Mouse (Mus musculus) liver, embryonic 14.5 days (tissue): ENCODE results near the gene 4931406C07Rik. TPM values are rescaled to one million over a fixed set of nuclear protein-coding genes. Genes with fewer than 3 reads are reported as not detected.

Experiments used
- ATAC-seq: fragments of 200-750 bp; cut with Nextera tagmentation; 2 replicates; pipeline ENCODE4 v1.8.0; 2017; ENCODE audit warnings: moderate number of reproducible peaks, mild to moderate bottlenecking, moderate library complexity; ENCODE audit not compliant: insufficient read depth
- DNase-seq, 3 experiments: peaks; one replicate each; pipeline ENCODE4 v3.0.0-alpha.2; 2012 to 2013; ENCODE audit warnings: low read depth in 3 of 3, low spot score in 3 of 3
- H3K27ac ChIP-seq: fragments of 300-500 bp; sonication (generic); 2 replicates; pipeline ENCODE4 v1.5.1; 2014; ENCODE audit warnings: moderate library complexity, mild to moderate bottlenecking, control low read depth, inconsistent platforms
- H3K27me3 ChIP-seq: fragments of 300-500 bp; sonication (generic); 2 replicates; pipeline ENCODE4 v1.6.1; 2014; ENCODE audit warnings: mild to moderate bottlenecking, low read length, moderate library complexity; ENCODE audit not compliant: control insufficient read depth, insufficient read depth
- H3K36me3 ChIP-seq: fragments of 300-500 bp; sonication (generic); replicated peaks from 2 replicates; pipeline ENCODE4 v1.6.1; 2014; ENCODE audit warnings: low read depth; ENCODE audit not compliant: control insufficient read depth, insufficient read depth
- H3K4me1 ChIP-seq, 2 experiments: fragments of 200-500 bp in 1 of 2; fragments of 300-500 bp in 1 of 2; sonication (generic) in 1 of 2; replicated peaks; 2 replicates each; pipeline ENCODE4 v1.6.1; 2012 to 2014; ENCODE audit warnings: antibody characterized with exemption in 1 of 2, inconsistent platforms in 1 of 2, low read length in 1 of 2; ENCODE audit not compliant: control insufficient read depth in 2 of 2, insufficient read depth in 2 of 2
- H3K4me2 ChIP-seq: fragments of 300-500 bp; sonication (generic); 2 replicates; pipeline ENCODE4 v1.6.1; 2014; ENCODE audit warnings: low read depth, mild to moderate bottlenecking, control low read depth, moderate library complexity
- H3K4me3 ChIP-seq, 2 experiments: fragments of 200-500 bp in 1 of 2; fragments of 300-500 bp in 1 of 2; sonication (generic) in 1 of 2; 2 replicates each; pipeline ENCODE4 v1.5.1; 2012 to 2014; ENCODE audit warnings: low read depth in 2 of 2, low read length in 2 of 2, mild to moderate bottlenecking in 2 of 2, control low read depth in 1 of 2, inconsistent platforms in 1 of 2, moderate library complexity in 1 of 2; ENCODE audit not compliant: insufficient read depth in 1 of 2
- H3K9ac ChIP-seq: fragments of 300-500 bp; sonication (generic); replicated peaks from 2 replicates; pipeline ENCODE4 v1.6.1; 2014; ENCODE audit warnings: mild to moderate bottlenecking, control low read depth, moderate library complexity
- H3K9me3 ChIP-seq: fragments of 300-500 bp; sonication (generic); 2 replicates; pipeline ENCODE4 v1.6.1; 2016; ENCODE audit warnings: low read length, mixed read lengths; ENCODE audit not compliant: control insufficient read depth
- CTCF ChIP-seq: IDR thresholded peaks from 2 replicates; pipeline ENCODE4 v1.5.1; 2016; ENCODE audit warnings: antibody characterized with exemption, low read depth, control low read depth
- EP300 ChIP-seq: IDR thresholded peaks from 2 replicates; pipeline ENCODE4 v1.6.1; 2016; ENCODE audit warnings: antibody characterized with exemption, low read depth
- WGBS: fragments of 180-500 bp; shearing (Covaris S2); extraction: QIAGEN DNeasy Blood & Tissue Kit; methylation state at CpG from one replicate; pipeline ENCODE4 v1.1.7; 2014; ENCODE audit not compliant: insufficient replicate concordance; 5-methylcytosine and 5-hydroxymethylcytosine counted together
- microRNA-seq: library from miRNA; unstranded; fragments of <30 nt; microRNA quantifications from one replicate; pipeline ENCODE4, GENCODE M21; 2016
- polyA plus RNA-seq, 2 experiments: library from polyadenylated mRNA; depleted of rRNA in 1 of 2; stranded (reverse) in 1 of 2; unstranded in 1 of 2; fragments of >200 nt; fragmentation: Nextera tagmentation in 1 of 2; extraction: Ambion mirVana in 1 of 2; gene quantifications; 2 replicates each; pipeline versions ENCODE4 v1.2.1 to v1.2.3; 2012 to 2014

Gene 4931406C07Rik
- polyA plus RNA-seq, 2 experiments, result 2.3 to 5.9 TPM

DNA sequence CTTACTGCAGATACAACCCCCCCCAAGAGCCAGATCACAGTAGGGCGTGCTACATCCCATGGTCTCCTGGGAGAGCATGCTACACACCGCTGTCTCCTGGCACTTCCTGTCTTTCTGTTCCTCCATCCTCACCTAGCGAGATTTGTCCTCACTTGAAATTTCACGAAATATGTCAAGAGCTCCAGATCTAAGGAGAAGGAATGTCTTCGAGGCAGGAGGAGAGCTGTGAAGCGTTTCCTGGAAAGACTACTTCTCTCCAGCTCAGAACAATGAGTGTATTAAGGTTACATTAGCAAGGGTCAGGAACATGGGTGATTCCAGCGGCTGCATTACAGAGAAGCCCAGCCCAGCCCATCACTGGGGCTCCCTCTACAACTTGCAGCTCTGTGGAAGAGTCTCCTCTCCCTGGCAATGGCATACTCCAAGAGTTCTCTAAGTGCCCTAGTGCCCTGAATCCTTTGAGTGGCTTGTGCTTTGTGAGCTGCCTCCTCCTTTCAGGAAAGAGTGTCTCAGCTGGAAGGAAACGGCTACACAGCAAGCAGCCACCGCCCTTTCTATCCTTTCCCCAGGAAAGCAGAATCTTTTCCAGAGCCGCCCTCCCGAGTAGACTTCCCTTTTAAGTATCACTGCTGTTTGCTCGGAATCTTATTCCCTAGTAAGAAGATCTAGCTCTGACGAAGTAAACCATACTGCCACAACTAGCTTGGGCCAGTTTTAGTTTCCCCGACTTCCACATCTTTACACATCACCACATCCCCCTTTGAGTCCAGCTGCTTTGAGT lies 68.5 kb downstream of the 4931406C07Rik start:
- no peak for DNase-seq
- WGBS, result 37% methylated on average over 14 of the region's 14 CpGs

DNA sequence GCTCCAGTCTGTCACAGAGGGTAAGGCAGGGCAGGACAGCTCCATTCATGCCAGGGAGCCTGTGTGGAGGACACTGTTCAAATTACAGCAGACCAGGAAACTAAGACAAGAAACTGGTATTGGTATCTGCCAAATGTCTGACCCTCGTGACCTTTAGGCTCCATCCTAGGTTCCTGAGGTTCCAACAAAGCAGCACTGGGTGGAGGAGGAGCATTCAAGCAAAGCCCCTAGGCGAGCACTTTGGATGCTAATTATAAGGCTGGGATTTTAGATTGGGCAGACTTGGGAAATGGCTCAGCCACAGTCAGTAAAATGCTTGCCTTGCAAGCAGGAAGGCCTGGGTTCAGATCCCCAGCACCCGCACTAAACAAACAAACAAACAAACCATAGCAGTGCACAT lies 70.3 kb downstream of the 4931406C07Rik start:
- H3K9ac ChIP-seq, result no peak overlapping the region
- WGBS, result 62% methylated on average over 3 of the region's 3 CpGs
- ATAC-seq (no peak), DNase-seq (no peak)
- no peak overlapping the region for H3K4me2 ChIP-seq
- TF ChIP-seq CTCF (no peak), EP300 (no peak)
- no peak overlapping the region for H3K4me3 ChIP-seq
- no peaks in the 10 kb centered on the region for H3K4me1 ChIP-seq
- no peaks in the 10 kb centered on the region; the same call in none of the 2 replicates for H3K27me3 ChIP-seq
- H3K9me3 ChIP-seq, result no peaks in the 10 kb centered on the region
- no peak overlapping the region for H3K27ac ChIP-seq
- no peaks in the 10 kb centered on the region for H3K36me3 ChIP-seq

More for the DNA sequence above, 68.5 kb downstream of the 4931406C07Rik start:
- Histone ChIP-seq H3K9me3 (no peaks in the 10 kb centered on the region), H3K4me1 (peaks cover 0 to 2% of the 10 kb centered on the region in 2 experiments; a peak in 1 of 4 replicates), H3K36me3 (no peaks in the 10 kb centered on the region), H3K27ac (no peak overlapping the region), H3K27me3 (no peaks in the 10 kb centered on the region; the same call in none of the 2 replicates), H3K4me2 (no peak overlapping the region), H3K9ac (no peak overlapping the region), H3K4me3 (no peak overlapping the region)
- TF ChIP-seq EP300 (no peak), CTCF (no peak)
- ATAC-seq, result no peak

- Histone ChIP-seq H3K27me3 (no peaks in the 10 kb centered on the region; the same call in none of the 2 replicates), H3K4me1 (no peaks in the 10 kb centered on the region), H3K9me3 (no peaks in the 10 kb centered on the region), H3K9ac (no peak overlapping the region), H3K27ac (no peak overlapping the region), H3K36me3 (no peaks in the 10 kb centered on the region), H3K4me3 (no peak overlapping the region), H3K4me2 (no peak overlapping the region)
- ATAC-seq, result no peak
- DNase-seq, result no peak
- TF ChIP-seq CTCF (no peak), EP300 (no peak)
- 41% methylated on average over 1 of the region's 1 CpGs for WGBS
Measured at GRCm38 (mm10) chr9:15233604-15234003, 72.6 kb downstream of the 4931406C07Rik start.

Small RNA genes within 50 kb of the gene (microRNA-seq; reads per million reads assigned to microRNA genes)
- not detected for gene Gm49349
- gene mmu-mir-7650, result not detected

Other genes with a start within 250 kb of the 4931406C07Rik start
- gene Hephl1, start 194.3 kb downstream of the 4931406C07Rik start, polyA plus RNA-seq (2012; rRNA removed), result not detected in 2 replicates
- gene Hephl1, start 194.3 kb downstream of the 4931406C07Rik start, polyA plus RNA-seq (2014; fragmentation: Nextera tagmentation; extraction: Ambion mirVana), result 0.04 and 0.05 TPM in 2 replicates
- gene Vstm5, start 67.4 kb downstream of the 4931406C07Rik start, polyA plus RNA-seq (2012; rRNA removed), result 0.22 and 0.27 TPM in 2 replicates
- gene Vstm5, start 67.4 kb downstream of the 4931406C07Rik start, polyA plus RNA-seq (2014; fragmentation: Nextera tagmentation; extraction: Ambion mirVana), result 0.06 and 0.29 TPM in 2 replicates
- gene Med17, start 26.5 kb downstream of the 4931406C07Rik start, polyA plus RNA-seq (2012; rRNA removed), result 9.6 and 15.0 TPM in 2 replicates
- 15.8 and 17.2 TPM in 2 replicates for gene Med17, start 26.5 kb downstream of the 4931406C07Rik start, polyA plus RNA-seq (2014; fragmentation: Nextera tagmentation; extraction: Ambion mirVana)
- gene Taf1d, start 234 bp downstream of the 4931406C07Rik start, polyA plus RNA-seq (2012; rRNA removed), result 33.8 and 57.4 TPM in 2 replicates
- 29.6 TPM in 2 replicates for gene Taf1d, start 234 bp downstream of the 4931406C07Rik start, polyA plus RNA-seq (2014; fragmentation: Nextera tagmentation; extraction: Ambion mirVana)
- gene Cep295, start 51.3 kb upstream of the 4931406C07Rik start, polyA plus RNA-seq (2012; rRNA removed), result 10.4 and 15.7 TPM in 2 replicates
- 9.5 and 9.6 TPM in 2 replicates for gene Cep295, start 51.3 kb upstream of the 4931406C07Rik start, polyA plus RNA-seq (2014; fragmentation: Nextera tagmentation; extraction: Ambion mirVana)
- gene Smco4, start 187.0 kb upstream of the 4931406C07Rik start, polyA plus RNA-seq (2012; rRNA removed), result 3.4 and 5.8 TPM in 2 replicates
- gene Smco4, start 187.0 kb upstream of the 4931406C07Rik start, polyA plus RNA-seq (2014; fragmentation: Nextera tagmentation; extraction: Ambion mirVana), result 1.4 and 2.3 TPM in 2 replicates